Mouse (Mus musculus) ES-E14 (cell line): ENCODE measurements around the gene Rsbn1.

ENCODE experiments used
- CHD2 ChIP-seq: IDR thresholded peaks from 2 replicates; pipeline ENCODE4 v1.6.1; 2014; ENCODE audit warnings: mild to moderate bottlenecking, low read depth, low read length, inconsistent platforms
- HCFC1 ChIP-seq: IDR thresholded peaks from 2 replicates; pipeline ENCODE4 v1.6.1; 2012; ENCODE audit warnings: low read length, inconsistent platforms, borderline replicate concordance; ENCODE audit not compliant: insufficient read depth
- MAFK ChIP-seq: IDR thresholded peaks from 2 replicates; pipeline ENCODE4 v1.6.1; 2014; ENCODE audit warnings: mild to moderate bottlenecking, low read depth, low read length, inconsistent platforms; ENCODE audit not compliant: insufficient read depth
- ZC3H11A ChIP-seq: IDR thresholded peaks from 2 replicates; pipeline ENCODE4 v1.6.1; 2012; ENCODE audit warnings: low read depth, mild to moderate bottlenecking, inconsistent platforms, low read length, borderline replicate concordance

- no peak for TF ChIP-seq ZC3H11A
- no peak for TF ChIP-seq MAFK
- TF ChIP-seq HCFC1, result no peak
- no peak for TF ChIP-seq CHD2
These were observed 96.2 kb downstream of the Rsbn1 start for GRCm38 (mm10) chr3:104009924-104010662.
